Mouse (Mus musculus): ENCODE measurements around the gene Notch2. TPM values are rescaled to one million over a fixed set of nuclear protein-coding genes. Genes with fewer than 3 reads are reported as not detected.

The Notch2 gene
- polyA plus RNA-seq, 1 experiment, result 24.9 TPM

- TF ChIP-seq CTCF (IDR thresholded peaks at IDR 0.05; ENCODE audit: borderline replicate concordance, control insufficient read depth, extremely low read depth, insufficient read depth, low read length, poor library complexity), result no peak
- TF ChIP-seq POLR2A (IDR thresholded peaks at IDR 0.05; ENCODE audit: control insufficient read depth, extremely low read depth, insufficient read depth, low read length, poor library complexity), result no peak
- Histone ChIP-seq H3K27me3 (ENCODE audit: control insufficient read depth, insufficient read depth, low read length) (no peaks in the 10 kb centered on the region), H3K27ac (ENCODE audit: control insufficient read depth, insufficient read depth, low read length) (no peak overlapping the region), H3K36me3 (ENCODE audit: control insufficient read depth, insufficient read depth, low read length) (no peaks in the 10 kb centered on the region), H3K4me1 (replicated peaks; ENCODE audit: control insufficient read depth, insufficient read depth, low read length) (peaks cover 6% of the 10 kb centered on the region), H3K4me3 (ENCODE audit: control insufficient read depth, insufficient read depth, low read length) (no peak overlapping the region)
- WGBS, result 54% methylated on average over 7 of the region's 7 CpGs
- no peak for DNase-seq
Observed at GRCm38 (mm10) chr3:98009190-98009840, 4.0 kb upstream of the Notch2 start.

- no peaks in the 10 kb centered on the region for H3K27me3 ChIP-seq (ENCODE audit: control insufficient read depth, insufficient read depth, low read length)
- peaks cover 6% of the 10 kb centered on the region for H3K4me1 ChIP-seq (replicated peaks; ENCODE audit: control insufficient read depth, insufficient read depth, low read length)
- TF ChIP-seq CTCF (IDR thresholded peaks at IDR 0.05; ENCODE audit: borderline replicate concordance, control insufficient read depth, extremely low read depth, insufficient read depth, low read length, poor library complexity) (no peak), POLR2A (IDR thresholded peaks at IDR 0.05; ENCODE audit: control insufficient read depth, extremely low read depth, insufficient read depth, low read length, poor library complexity) (no peak)
- no peak overlapping the region for H3K27ac ChIP-seq (ENCODE audit: control insufficient read depth, insufficient read depth, low read length)
- H3K36me3 ChIP-seq (ENCODE audit: control insufficient read depth, insufficient read depth, low read length), result no peaks in the 10 kb centered on the region
- DNase-seq, result no peak
- peak overlapping the region; percentile 45 for H3K4me3 ChIP-seq (ENCODE audit: control insufficient read depth, insufficient read depth, low read length)
- WGBS, result under 1% methylated on average over 18 of the region's 18 CpGs
Observed at GRCm38 (mm10) chr3:98013086-98013400, 284 bp upstream of the Notch2 start.

- Histone ChIP-seq H3K36me3 (ENCODE audit: control insufficient read depth, insufficient read depth, low read length) (no peaks in the 10 kb centered on the region), H3K4me1 (replicated peaks; ENCODE audit: control insufficient read depth, insufficient read depth, low read length) (peaks cover 6% of the 10 kb centered on the region), H3K27me3 (ENCODE audit: control insufficient read depth, insufficient read depth, low read length) (no peaks in the 10 kb centered on the region), H3K4me3 (ENCODE audit: control insufficient read depth, insufficient read depth, low read length) (no peak overlapping the region), H3K27ac (ENCODE audit: control insufficient read depth, insufficient read depth, low read length) (no peak overlapping the region)
- WGBS, result 68% methylated on average over 14 of the region's 14 CpGs
- no peak for DNase-seq
- TF ChIP-seq CTCF (IDR thresholded peaks at IDR 0.05; ENCODE audit: borderline replicate concordance, control insufficient read depth, extremely low read depth, insufficient read depth, low read length, poor library complexity), result no peak
- no peak for TF ChIP-seq POLR2A (IDR thresholded peaks at IDR 0.05; ENCODE audit: control insufficient read depth, extremely low read depth, insufficient read depth, low read length, poor library complexity)
Observed at GRCm38 (mm10) chr3:98015205-98016171, 2.2 kb downstream of the Notch2 start.

- DNase-seq, result no peak
- 96% methylated on average over 5 of the region's 5 CpGs for WGBS
- H3K27me3 ChIP-seq (ENCODE audit: control insufficient read depth, insufficient read depth, low read length), result no peaks in the 10 kb centered on the region
- TF ChIP-seq POLR2A (IDR thresholded peaks at IDR 0.05; ENCODE audit: control insufficient read depth, extremely low read depth, insufficient read depth, low read length, poor library complexity) (no peak), CTCF (IDR thresholded peaks at IDR 0.05; ENCODE audit: borderline replicate concordance, control insufficient read depth, extremely low read depth, insufficient read depth, low read length, poor library complexity) (no peak)
- H3K4me1 ChIP-seq (replicated peaks; ENCODE audit: control insufficient read depth, insufficient read depth, low read length), result peaks cover 6% of the 10 kb centered on the region
- no peak overlapping the region for H3K4me3 ChIP-seq (ENCODE audit: control insufficient read depth, insufficient read depth, low read length)
- no peaks in the 10 kb centered on the region for H3K36me3 ChIP-seq (ENCODE audit: control insufficient read depth, insufficient read depth, low read length)
- H3K27ac ChIP-seq (ENCODE audit: control insufficient read depth, insufficient read depth, low read length), result no peak overlapping the region
Observed at GRCm38 (mm10) chr3:98016901-98017591, 3.7 kb downstream of the Notch2 start.

- DNase-seq, result no peak
- no peaks in the 10 kb centered on the region for H3K27me3 ChIP-seq (ENCODE audit: control insufficient read depth, insufficient read depth, low read length)
Observed at GRCm38 (mm10) chr3:98018187-98018586, 4.9 kb downstream of the Notch2 start.

More at GRCm38 (mm10) chr3:98018187-98018586, 4.9 kb downstream of the Notch2 start:
- Histone ChIP-seq H3K4me3 (ENCODE audit: control insufficient read depth, insufficient read depth, low read length) (no peak overlapping the region), H3K27ac (ENCODE audit: control insufficient read depth, insufficient read depth, low read length) (no peak overlapping the region), H3K36me3 (ENCODE audit: control insufficient read depth, insufficient read depth, low read length) (no peaks in the 10 kb centered on the region), H3K4me1 (replicated peaks; ENCODE audit: control insufficient read depth, insufficient read depth, low read length) (peaks cover 3% of the 10 kb centered on the region)
- TF ChIP-seq CTCF (IDR thresholded peaks at IDR 0.05; ENCODE audit: borderline replicate concordance, control insufficient read depth, extremely low read depth, insufficient read depth, low read length, poor library complexity) (no peak), POLR2A (IDR thresholded peaks at IDR 0.05; ENCODE audit: control insufficient read depth, extremely low read depth, insufficient read depth, low read length, poor library complexity) (no peak)
- WGBS, result 85% methylated on average over 4 of the region's 4 CpGs

Data from thymus, adult 2 months (tissue).